Mouse (Mus musculus) liver, postnatal 0 days (tissue): ENCODE data around the gene Hrh3. TPM values are rescaled to one million over a fixed set of nuclear protein-coding genes. Genes with fewer than 3 reads are reported as not detected.

Experiments
- ATAC-seq: fragments of 200-750 bp; cut with Nextera tagmentation; 2 replicates; pipeline ENCODE4 v1.8.0; 2017; ENCODE audit warnings: mild to moderate bottlenecking, moderate library complexity
- DNase-seq: peaks from one replicate; pipeline ENCODE4 v3.0.0-alpha.2; 2016
- H3K27ac ChIP-seq: fragments of 300-500 bp; sonication (generic); 2 replicates; pipeline ENCODE4 v1.5.1; 2014; ENCODE audit warnings: antibody characterized with exemption, moderate library complexity, mild to moderate bottlenecking, low read depth
- H3K27me3 ChIP-seq: fragments of 300-500 bp; sonication (generic); 2 replicates; pipeline ENCODE4 v1.6.1; 2014; ENCODE audit warnings: low read length, control low read depth, mixed read lengths; ENCODE audit not compliant: insufficient read depth
- H3K36me3 ChIP-seq: fragments of 300-500 bp; sonication (generic); replicated peaks from 2 replicates; pipeline ENCODE4 v1.6.1; 2014; ENCODE audit warnings: mild to moderate bottlenecking, control low read depth, low read length, moderate library complexity, mixed read lengths; ENCODE audit not compliant: insufficient read depth
- H3K4me1 ChIP-seq: fragments of 300-500 bp; sonication (generic); 2 replicates; pipeline ENCODE4 v1.6.1; 2014; ENCODE audit warnings: antibody characterized with exemption, mild to moderate bottlenecking, control low read depth; ENCODE audit not compliant: insufficient read depth
- H3K4me2 ChIP-seq: fragments of 300-500 bp; sonication (generic); 2 replicates; pipeline ENCODE4 v1.6.1; 2014; ENCODE audit warnings: low read depth, mild to moderate bottlenecking, low read length, moderate library complexity, mixed read lengths
- H3K4me3 ChIP-seq: fragments of 300-500 bp; sonication (generic); 2 replicates; pipeline ENCODE4 v1.5.1; 2014; ENCODE audit warnings: low read depth, low read length
- H3K9ac ChIP-seq: fragments of 300-500 bp; sonication (generic); replicated peaks from 2 replicates; pipeline ENCODE4 v1.6.1; 2014; ENCODE audit warnings: mild to moderate bottlenecking, moderate library complexity
- H3K9me3 ChIP-seq: fragments of 300-500 bp; sonication (generic); 2 replicates; pipeline ENCODE4 v1.6.1; 2016; ENCODE audit warnings: mild to moderate bottlenecking, control low read depth, low read length, mixed read lengths
- CTCF ChIP-seq: sonication (generic); IDR thresholded peaks from 2 replicates; pipeline ENCODE4 v1.5.1; 2016; ENCODE audit warnings: antibody characterized with exemption, low read depth
- EP300 ChIP-seq: IDR thresholded peaks from 2 replicates; pipeline ENCODE4 v1.6.1; 2016; ENCODE audit warnings: antibody characterized with exemption, low read depth, mild to moderate bottlenecking
- WGBS: fragments of 180-500 bp; shearing (Covaris S2); extraction: QIAGEN DNeasy Blood & Tissue Kit; methylation state at CpG from one replicate; pipeline ENCODE4 v1.1.7; 2014; ENCODE audit not compliant: insufficient replicate concordance; 5-methylcytosine and 5-hydroxymethylcytosine counted together
- polyA plus RNA-seq: library from polyadenylated mRNA; unstranded; fragments of >200 nt; fragmentation: Nextera tagmentation; extraction: Ambion mirVana; gene quantifications from 2 replicates; pipeline ENCODE4 v1.2.1, GENCODE M21; 2015

Gene Hrh3
- polyA plus RNA-seq, 1 experiment from 2014 or later: not detected

GRCm38 (mm10) chr2:180087472-180087871 lies 16.8 kb downstream of the Hrh3 start:
- peak; percentile 30; the same call in 1 of the 2 replicates for TF ChIP-seq CTCF
- no peak for TF ChIP-seq EP300
- 88% methylated on average over 4 of the region's 4 CpGs for WGBS
- H3K36me3 ChIP-seq: peaks cover 6% of the 10 kb centered on the region; the same call in 1 of the 2 replicates

GRCm38 (mm10) chr2:180086637-180087027 lies 17.7 kb downstream of the Hrh3 start:
- no peak overlapping the region for H3K9ac ChIP-seq
- no peak overlapping the region for H3K27ac ChIP-seq
- no peaks in the 10 kb centered on the region for H3K4me1 ChIP-seq
- 73% methylated on average over 5 of the region's 5 CpGs for WGBS
- no peak overlapping the region for H3K4me2 ChIP-seq
- H3K27me3 ChIP-seq: no peaks in the 10 kb centered on the region
- H3K4me3 ChIP-seq: no peak overlapping the region
- peaks cover 9% of the 10 kb centered on the region; the same call in 1 of the 2 replicates for H3K36me3 ChIP-seq
- DNase-seq: no peak
- TF ChIP-seq CTCF (no peak), EP300 (no peak)
- no peak for ATAC-seq
- no peaks in the 10 kb centered on the region for H3K9me3 ChIP-seq

More at GRCm38 (mm10) chr2:180087472-180087871, 16.8 kb downstream of the Hrh3 start:
- no peak overlapping the region for H3K27ac ChIP-seq
- DNase-seq: no peak
- H3K4me2 ChIP-seq: no peak overlapping the region
- no peaks in the 10 kb centered on the region for H3K9me3 ChIP-seq
- no peaks in the 10 kb centered on the region for H3K4me1 ChIP-seq
- H3K27me3 ChIP-seq: no peaks in the 10 kb centered on the region
- H3K4me3 ChIP-seq: no peak overlapping the region
- H3K9ac ChIP-seq: no peak overlapping the region
- no peak for ATAC-seq

GRCm38 (mm10) chr2:180085926-180086636 lies 18.2 kb downstream of the Hrh3 start:
- Histone ChIP-seq H3K9ac (no peak overlapping the region), H3K9me3 (no peaks in the 10 kb centered on the region), H3K36me3 (peaks cover 11% of the 10 kb centered on the region; the same call in 1 of the 2 replicates), H3K4me1 (no peaks in the 10 kb centered on the region), H3K4me2 (no peak overlapping the region), H3K4me3 (no peak overlapping the region), H3K27ac (no peak overlapping the region), H3K27me3 (no peaks in the 10 kb centered on the region)
- TF ChIP-seq EP300: no peak
- DNase-seq (no peak), ATAC-seq (no peak)
- WGBS: 86% methylated on average over 16 of the region's 16 CpGs

- Histone ChIP-seq H3K27me3 (no peaks in the 10 kb centered on the region), H3K27ac (no peak overlapping the region), H3K9me3 (no peaks in the 10 kb centered on the region), H3K4me3 (no peak overlapping the region), H3K4me1 (no peaks in the 10 kb centered on the region), H3K9ac (no peak overlapping the region), H3K4me2 (no peak overlapping the region), H3K36me3 (peaks cover 12% of the 10 kb centered on the region; the same call in 1 of the 2 replicates)
- 47% methylated on average over 3 of the region's 3 CpGs for WGBS
- ATAC-seq: no peak
- no peak for TF ChIP-seq CTCF
- TF ChIP-seq EP300: no peak
- DNase-seq: no peak
These were observed 19.7 kb downstream of the Hrh3 start for GRCm38 (mm10) chr2:180084565-180084964.

- no peak for TF ChIP-seq CTCF
- TF ChIP-seq EP300: no peak
These were observed 21.2 kb downstream of the Hrh3 start for GRCm38 (mm10) chr2:180083063-180083462.

GRCm38 (mm10) chr2:180080680-180081079 lies 23.6 kb downstream of the Hrh3 start:
- Histone ChIP-seq H3K36me3 (peaks cover 15% of the 10 kb centered on the region; the same call in 1 of the 2 replicates), H3K27me3 (no peaks in the 10 kb centered on the region), H3K4me3 (no peak overlapping the region), H3K4me1 (no peaks in the 10 kb centered on the region), H3K27ac (no peak overlapping the region), H3K9me3 (no peaks in the 10 kb centered on the region), H3K4me2 (no peak overlapping the region), H3K9ac (no peak overlapping the region)
- ATAC-seq: no peak
- TF ChIP-seq EP300 (no peak), CTCF (no peak)
- 79% methylated on average over 8 of the region's 8 CpGs for WGBS
- DNase-seq: no peak

More at GRCm38 (mm10) chr2:180083063-180083462, 21.2 kb downstream of the Hrh3 start:
- WGBS: 83% methylated on average over 10 of the region's 10 CpGs
- Histone ChIP-seq H3K27me3 (no peaks in the 10 kb centered on the region), H3K27ac (no peak overlapping the region), H3K4me2 (no peak overlapping the region), H3K4me3 (no peak overlapping the region), H3K9me3 (no peaks in the 10 kb centered on the region), H3K9ac (no peak overlapping the region), H3K4me1 (no peaks in the 10 kb centered on the region), H3K36me3 (peaks cover 15% of the 10 kb centered on the region; the same call in 1 of the 2 replicates)
- DNase-seq: no peak
- ATAC-seq: no peak
